Mouse (Mus musculus) heart, embryonic 13.5 days (tissue): ENCODE measurements around the gene Borcs8. TPM values are rescaled to one million over a fixed set of nuclear protein-coding genes. Genes with fewer than 3 reads are reported as not detected.

Experiments
- ATAC-seq: fragments of 200-750 bp; cut with Nextera tagmentation; 2 replicates; pipeline ENCODE4 v1.8.0; 2017; ENCODE audit warnings: moderate TSS enrichment; ENCODE audit not compliant: insufficient number of reproducible peaks, low FRiP score, low TSS enrichment; ENCODE audit errors: extremely low read depth
- H3K27ac ChIP-seq: fragments of 300-500 bp; sonication (generic); replicated peaks from 2 replicates; pipeline ENCODE4 v1.5.1; 2015; ENCODE audit warnings: moderate library complexity, mild to moderate bottlenecking, inconsistent platforms
- H3K27me3 ChIP-seq: fragments of 300-500 bp; sonication (generic); replicated peaks from 2 replicates; pipeline ENCODE4 v1.6.1; 2015; ENCODE audit warnings: mild to moderate bottlenecking, inconsistent platforms
- H3K36me3 ChIP-seq: fragments of 300-500 bp; sonication (generic); 2 replicates; pipeline ENCODE4 v1.6.1; 2015; ENCODE audit warnings: mild to moderate bottlenecking, inconsistent platforms
- H3K4me1 ChIP-seq: fragments of 300-500 bp; sonication (generic); 2 replicates; pipeline ENCODE4 v1.6.1; 2015; ENCODE audit warnings: inconsistent platforms
- H3K4me2 ChIP-seq: fragments of 300-500 bp; sonication (generic); 2 replicates; pipeline ENCODE4 v1.6.1; 2015; ENCODE audit warnings: inconsistent platforms, mild to moderate bottlenecking, moderate library complexity
- H3K4me3 ChIP-seq: fragments of 300-500 bp; sonication (generic); 2 replicates; pipeline ENCODE4 v1.5.1; 2015; ENCODE audit warnings: moderate library complexity, mild to moderate bottlenecking, inconsistent platforms
- H3K9ac ChIP-seq: fragments of 300-500 bp; sonication (generic); 2 replicates; pipeline ENCODE4 v1.6.1; 2015; ENCODE audit warnings: inconsistent platforms, mild to moderate bottlenecking, moderate library complexity
- H3K9me3 ChIP-seq: fragments of 300-500 bp; sonication (generic); 2 replicates; pipeline ENCODE4 v1.6.1; 2016; ENCODE audit warnings: inconsistent platforms
- WGBS: fragments of 180-500 bp; shearing (Covaris S2); methylation state at CpG from one replicate; pipeline ENCODE4 v1.1.7; 2015; ENCODE audit warnings: mixed read lengths; 5-methylcytosine and 5-hydroxymethylcytosine counted together
- polyA plus RNA-seq: library from polyadenylated mRNA; unstranded; fragments of >200 nt; fragmentation: Nextera tagmentation; extraction: Ambion mirVana; gene quantifications from 2 replicates; pipeline ENCODE4 v1.2.1, GENCODE M21; 2015

The Borcs8 gene
- polyA plus RNA-seq, 1 experiment from 2014 or later = 36.1 TPM

GRCm38 (mm10) chr8:70117611-70118010 is 21.7 kb upstream of the Borcs8 start:
- H3K9me3 ChIP-seq = no peaks in the 10 kb centered on the region
- H3K27me3 ChIP-seq = peaks cover 100% of the 10 kb centered on the region
- no peak overlapping the region for H3K4me2 ChIP-seq
- H3K4me1 ChIP-seq = peaks cover 3% of the 10 kb centered on the region; the same call in 1 of the 2 replicates
- no peaks in the 10 kb centered on the region for H3K36me3 ChIP-seq
- WGBS = 7% methylated on average over 9 of the region's 9 CpGs
- no peak overlapping the region for H3K9ac ChIP-seq
- no peak for ATAC-seq
- H3K4me3 ChIP-seq = no peak overlapping the region
- no peak overlapping the region for H3K27ac ChIP-seq

GRCm38 (mm10) chr8:70118726-70119700 is 20.3 kb upstream of the Borcs8 start:
- WGBS = 15% methylated on average over 17 of the region's 17 CpGs
- H3K4me3 ChIP-seq = no peak overlapping the region
- H3K27me3 ChIP-seq = peaks cover 92% of the 10 kb centered on the region

GRCm38 (mm10) chr8:70120667-70121066 is 18.6 kb upstream of the Borcs8 start, which contains the start of gene Ncan:
Ncan (minus strand) TSS chr8:70120873.
- Histone ChIP-seq H3K4me2 (peak within 1 kb of the TSS; percentile 52), H3K27me3 (peaks cover 90% of the 10 kb centered on the region), H3K4me3 (0 out of 2 replicates have a peak within 1 kb of the TSS, but pooled peaks have one; percentile 13), H3K27ac (no peak within 1 kb of the TSS), H3K9me3 (no peaks in the 10 kb centered on the region), H3K36me3 (no peaks in the 10 kb centered on the region), H3K4me1 (peaks cover 3% of the 10 kb centered on the region; the same call in 1 of the 2 replicates), H3K9ac (no peak within 1 kb of the TSS)
- 3% methylated on average over 19 of the region's 19 CpGs for WGBS
- no peak for ATAC-seq

More at GRCm38 (mm10) chr8:70118726-70119700, 20.3 kb upstream of the Borcs8 start:
- no peak for ATAC-seq
- Histone ChIP-seq H3K4me2 (no peak overlapping the region), H3K9ac (no peak overlapping the region), H3K9me3 (no peaks in the 10 kb centered on the region), H3K4me1 (peaks cover 3% of the 10 kb centered on the region; the same call in 1 of the 2 replicates), H3K27ac (no peak overlapping the region), H3K36me3 (no peaks in the 10 kb centered on the region)

GRCm38 (mm10) chr8:70122863-70123262 is 16.4 kb upstream of the Borcs8 start:
- Histone ChIP-seq H3K9ac (no peak overlapping the region), H3K4me3 (no peak overlapping the region), H3K36me3 (no peaks in the 10 kb centered on the region), H3K27me3 (peaks cover 80% of the 10 kb centered on the region), H3K9me3 (no peaks in the 10 kb centered on the region), H3K4me1 (peaks cover 6% of the 10 kb centered on the region), H3K4me2 (no peak overlapping the region), H3K27ac (no peak overlapping the region)
- no peak for ATAC-seq
- 49% methylated on average over 2 of the region's 2 CpGs for WGBS

- H3K36me3 ChIP-seq = no peaks in the 10 kb centered on the region
- H3K27me3 ChIP-seq = peaks cover 59% of the 10 kb centered on the region
- no peak overlapping the region for H3K4me3 ChIP-seq
- H3K4me2 ChIP-seq = no peak overlapping the region
- ATAC-seq = no peak
- H3K9me3 ChIP-seq = no peaks in the 10 kb centered on the region
- peaks cover 28% of the 10 kb centered on the region for H3K4me1 ChIP-seq
- WGBS = 55% methylated on average over 8 of the region's 8 CpGs
- no peak overlapping the region for H3K9ac ChIP-seq
- no peak overlapping the region for H3K27ac ChIP-seq
Observed at GRCm38 (mm10) chr8:70124992-70125391, 14.3 kb upstream of the Borcs8 start.

GRCm38 (mm10) chr8:70128435-70128834 is 10.9 kb upstream of the Borcs8 start:
- no peaks in the 10 kb centered on the region for H3K9me3 ChIP-seq
- peak overlapping the region; percentile 2; the same call in 1 of the 2 replicates for H3K4me2 ChIP-seq
- H3K4me3 ChIP-seq = no peak overlapping the region
- 30% methylated on average over 3 of the region's 3 CpGs for WGBS
- no peak overlapping the region for H3K9ac ChIP-seq
- ATAC-seq = peak; percentile 32; the same call in 1 of the 2 replicates
- peak overlapping the region; percentile 84 for H3K27ac ChIP-seq
- peaks cover 30% of the 10 kb centered on the region for H3K27me3 ChIP-seq
- H3K4me1 ChIP-seq = peaks cover 46% of the 10 kb centered on the region
- peaks cover 14% of the 10 kb centered on the region for H3K36me3 ChIP-seq

GRCm38 (mm10) chr8:70129309-70129952 is 9.9 kb upstream of the Borcs8 start:
- H3K27ac ChIP-seq = peak overlapping the region; percentile 84
- H3K27me3 ChIP-seq = peaks cover 23% of the 10 kb centered on the region
- H3K4me1 ChIP-seq = peaks cover 53% of the 10 kb centered on the region
- H3K4me3 ChIP-seq = no peak overlapping the region
- H3K36me3 ChIP-seq = peaks cover 24% of the 10 kb centered on the region
- H3K9ac ChIP-seq = 0 out of 2 replicates have a peak overlapping the region, but pooled peaks have one; percentile 28
- no peak overlapping the region for H3K4me2 ChIP-seq
- WGBS = 63% methylated on average over 9 of the region's 9 CpGs
- H3K9me3 ChIP-seq = no peaks in the 10 kb centered on the region
- no peak for ATAC-seq

- no peak overlapping the region for H3K9ac ChIP-seq
- H3K27me3 ChIP-seq = peaks cover 18% of the 10 kb centered on the region
- H3K4me3 ChIP-seq = no peak overlapping the region
- peaks cover 30% of the 10 kb centered on the region for H3K36me3 ChIP-seq
- ATAC-seq = no peak
- H3K4me1 ChIP-seq = peaks cover 59% of the 10 kb centered on the region
- no peak overlapping the region for H3K27ac ChIP-seq
- H3K4me2 ChIP-seq = no peak overlapping the region
- H3K9me3 ChIP-seq = no peaks in the 10 kb centered on the region
- 79% methylated on average over 3 of the region's 3 CpGs for WGBS
Observed at GRCm38 (mm10) chr8:70130066-70130465, 9.2 kb upstream of the Borcs8 start.

GRCm38 (mm10) chr8:70131166-70131883 is 8.0 kb upstream of the Borcs8 start, which contains the start of gene Nr2c2ap:
Nr2c2ap (plus strand) TSS chr8:70131333.
- Histone ChIP-seq H3K27me3 (peaks cover 10% of the 10 kb centered on the region; the same call in 1 of the 2 replicates), H3K27ac (0 out of 2 replicates have a peak within 1 kb of the TSS, but pooled peaks have one; percentile 41), H3K9me3 (no peaks in the 10 kb centered on the region), H3K36me3 (peaks cover 43% of the 10 kb centered on the region), H3K4me1 (peaks cover 61% of the 10 kb centered on the region), H3K9ac (peak within 1 kb of the TSS; percentile 89), H3K4me2 (peak within 1 kb of the TSS; percentile 84), H3K4me3 (peak within 1 kb of the TSS; percentile 81)
- peak; percentile 50 for ATAC-seq
- 2% methylated on average over 37 of the region's 37 CpGs for WGBS

- peaks cover 58% of the 10 kb centered on the region for H3K36me3 ChIP-seq
- H3K4me1 ChIP-seq = peaks cover 55% of the 10 kb centered on the region
- H3K9me3 ChIP-seq = no peaks in the 10 kb centered on the region
- no peak overlapping the region for H3K4me2 ChIP-seq
- no peak for ATAC-seq
- no peak overlapping the region for H3K9ac ChIP-seq
- WGBS = 87% methylated on average over 5 of the region's 5 CpGs
- H3K27ac ChIP-seq = 0 out of 2 replicates have a peak overlapping the region, but pooled peaks have one; percentile 12
- H3K4me3 ChIP-seq = no peak overlapping the region
- H3K27me3 ChIP-seq = no peaks in the 10 kb centered on the region
Observed at GRCm38 (mm10) chr8:70134086-70134485, 5.2 kb upstream of the Borcs8 start.
